Mouse (Mus musculus) spleen, postnatal 14 days (tissue): ENCODE data around the gene Pex6.
A peak's percentile ranks its signal among the peaks of the same experiment; 100 is the strongest.
"Not testable (repeated sequence)": the region's sequence is repeated elsewhere in the genome, so short reads cannot be mapped to it uniquely, and the experiment has no call there.

Experiments used
- DNase-seq, 2 experiments: peaks; one replicate each; pipeline ENCODE4 v3.0.0; 2021 to 2022; ENCODE audit warnings: low spot score in 2 of 2

Pex6 gene

DNA sequence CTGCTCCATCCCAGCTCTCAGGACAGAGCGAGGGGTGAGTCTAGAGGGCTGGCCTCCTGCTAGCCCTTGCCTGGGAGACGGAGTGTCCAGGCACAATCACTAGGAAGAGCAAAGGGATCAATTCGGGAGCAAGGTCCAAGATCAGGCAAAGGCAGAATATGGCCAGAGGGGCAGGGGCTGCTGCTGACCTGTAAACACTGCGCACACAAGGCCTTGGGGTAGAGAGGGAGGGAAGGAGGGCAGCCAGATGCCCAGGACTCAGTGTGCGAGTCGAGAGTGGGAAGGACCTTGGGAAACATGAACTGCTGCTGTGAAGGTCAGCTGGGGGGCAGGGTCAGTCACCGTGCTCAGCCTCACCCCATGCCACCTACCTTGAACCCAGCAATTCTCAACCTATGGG lies 24.0 kb downstream of the Pex6 start:
- DNase-seq = no peak

DNA sequence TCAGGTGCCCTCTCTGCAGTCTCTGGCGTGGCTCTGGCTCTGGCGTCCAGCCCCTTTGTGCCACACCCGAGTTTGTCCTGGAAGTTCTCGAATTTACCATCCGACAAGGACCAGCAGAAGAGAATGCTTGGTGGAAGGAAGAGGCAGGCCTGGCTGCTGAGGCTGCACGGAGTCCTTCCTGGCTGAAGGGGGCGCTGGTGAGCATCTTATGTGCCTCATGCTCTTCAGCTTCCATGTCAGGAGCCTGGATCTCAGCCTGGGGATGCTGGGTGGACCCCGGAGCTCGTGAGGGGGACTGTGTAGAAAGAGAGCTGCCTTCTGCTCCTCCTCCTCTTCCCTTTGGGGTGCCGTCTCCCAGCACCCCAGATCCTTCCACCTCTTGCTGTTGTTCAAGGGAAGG lies 24.9 kb downstream of the Pex6 start:
- DNase-seq = peak in 1 of 2 experiments; percentile 41

DNA sequence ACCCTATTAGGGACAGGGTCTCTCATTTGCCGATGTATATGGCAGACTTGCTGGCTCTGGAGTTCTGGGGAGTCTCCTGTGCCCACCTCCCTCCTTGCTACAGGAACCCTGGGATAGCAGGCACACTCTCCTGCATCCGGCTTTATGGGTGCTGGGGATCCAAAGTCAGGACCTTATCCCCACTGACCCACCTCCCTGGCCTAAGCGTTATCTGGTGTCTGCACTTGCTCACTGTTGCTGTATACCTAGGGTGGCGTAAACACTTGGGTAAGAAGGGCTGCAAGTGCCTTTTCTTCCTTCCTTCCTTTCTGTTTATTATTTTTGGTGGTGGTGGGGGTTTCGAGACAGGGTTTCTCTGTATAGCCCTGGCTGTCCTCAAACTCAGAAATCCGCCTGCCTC lies 30.0 kb downstream of the Pex6 start:
- DNase-seq = no peak

DNA sequence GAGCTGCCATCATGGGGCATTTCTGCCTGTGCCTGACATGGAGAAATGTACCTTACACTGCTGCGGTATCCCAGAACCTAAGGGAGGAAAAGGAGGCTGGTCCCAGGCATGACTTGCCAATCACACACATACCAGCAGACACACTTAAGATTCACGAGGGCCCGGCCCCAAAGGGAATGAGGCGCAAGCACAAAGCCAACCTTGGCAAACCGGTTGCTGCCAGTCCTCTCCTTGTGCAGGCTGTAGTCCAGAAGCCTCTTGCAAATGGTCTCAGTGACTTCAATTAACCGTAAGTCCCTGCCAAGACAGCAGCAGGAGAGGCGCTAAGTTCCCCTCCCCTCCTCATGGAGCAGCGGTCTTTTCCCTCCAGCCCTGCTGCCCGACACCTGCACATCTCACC lies 31.7 kb downstream of the Pex6 start:
- DNase-seq = no peak

DNA sequence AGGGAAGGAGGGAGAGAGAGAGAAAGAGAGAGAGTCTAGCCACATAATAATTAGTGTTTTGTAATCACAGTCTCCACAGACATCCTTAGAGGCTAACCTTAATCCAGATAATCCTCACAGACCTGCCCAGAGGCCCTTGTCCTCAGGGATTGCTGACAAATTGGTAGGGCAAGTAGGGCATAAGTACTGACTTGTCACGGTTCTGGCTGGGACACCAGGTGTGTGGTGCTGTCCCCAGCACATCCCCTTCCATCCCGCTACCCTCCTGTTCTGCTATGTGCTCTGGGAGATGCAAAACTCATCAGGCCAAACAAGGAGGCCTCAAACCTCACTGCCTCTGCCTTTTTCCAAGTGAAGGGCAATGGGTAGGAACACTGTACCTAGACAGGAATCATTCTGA lies 34.2 kb downstream of the Pex6 start:
- no peak for DNase-seq

DNA sequence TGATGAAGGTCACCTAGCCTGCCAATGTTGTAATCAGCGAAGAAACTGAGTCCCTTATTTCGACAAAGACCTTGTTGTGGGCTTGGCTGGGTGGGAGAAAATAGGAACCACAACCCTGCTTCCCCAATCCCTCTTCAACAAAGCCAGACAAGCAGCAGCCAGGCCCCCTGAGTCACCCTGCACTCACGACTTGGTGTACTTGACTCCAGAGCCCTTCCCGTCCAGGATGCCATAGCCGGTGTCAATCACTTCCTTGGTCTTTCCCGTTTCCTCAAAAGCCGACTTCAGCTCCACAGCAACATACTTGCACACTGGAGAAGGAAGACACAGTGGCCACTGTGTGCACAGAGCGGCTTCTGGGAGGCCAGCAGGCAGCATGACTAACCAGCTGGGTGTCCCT lies 36.0 kb downstream of the Pex6 start:
- no peak for DNase-seq

- DNase-seq = no peak
Observed at GRCm38 (mm10) chr17:46747806-46748205, 36.5 kb downstream of the Pex6 start.

DNA sequence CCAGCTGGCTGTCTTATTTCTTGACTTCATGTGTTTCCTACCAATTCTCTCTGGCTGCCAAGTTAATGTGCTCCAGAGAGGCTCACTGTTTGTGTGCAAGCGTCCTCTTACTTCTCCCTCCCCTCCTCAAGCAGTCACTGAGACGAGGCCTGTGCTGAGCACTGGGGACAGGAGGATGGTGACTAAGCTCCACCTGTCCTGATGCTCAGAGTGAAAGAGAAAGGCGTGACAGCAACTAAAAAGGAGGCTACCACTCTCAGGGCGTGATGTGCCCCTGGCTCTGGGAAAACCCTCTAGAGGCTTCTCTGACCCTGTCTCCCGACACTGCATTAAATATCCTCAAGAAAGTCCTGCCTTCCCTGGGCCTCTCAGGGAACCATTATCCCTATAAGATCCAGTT lies 38.0 kb downstream of the Pex6 start:
- DNase-seq = no peak

GRCm38 (mm10) chr17:46750580-46750979 lies 39.3 kb downstream of the Pex6 start:
- DNase-seq = no peak

GRCm38 (mm10) chr17:46751056-46751793 lies 40.0 kb downstream of the Pex6 start:
- peak; percentile 25 to 52 for DNase-seq

DNA sequence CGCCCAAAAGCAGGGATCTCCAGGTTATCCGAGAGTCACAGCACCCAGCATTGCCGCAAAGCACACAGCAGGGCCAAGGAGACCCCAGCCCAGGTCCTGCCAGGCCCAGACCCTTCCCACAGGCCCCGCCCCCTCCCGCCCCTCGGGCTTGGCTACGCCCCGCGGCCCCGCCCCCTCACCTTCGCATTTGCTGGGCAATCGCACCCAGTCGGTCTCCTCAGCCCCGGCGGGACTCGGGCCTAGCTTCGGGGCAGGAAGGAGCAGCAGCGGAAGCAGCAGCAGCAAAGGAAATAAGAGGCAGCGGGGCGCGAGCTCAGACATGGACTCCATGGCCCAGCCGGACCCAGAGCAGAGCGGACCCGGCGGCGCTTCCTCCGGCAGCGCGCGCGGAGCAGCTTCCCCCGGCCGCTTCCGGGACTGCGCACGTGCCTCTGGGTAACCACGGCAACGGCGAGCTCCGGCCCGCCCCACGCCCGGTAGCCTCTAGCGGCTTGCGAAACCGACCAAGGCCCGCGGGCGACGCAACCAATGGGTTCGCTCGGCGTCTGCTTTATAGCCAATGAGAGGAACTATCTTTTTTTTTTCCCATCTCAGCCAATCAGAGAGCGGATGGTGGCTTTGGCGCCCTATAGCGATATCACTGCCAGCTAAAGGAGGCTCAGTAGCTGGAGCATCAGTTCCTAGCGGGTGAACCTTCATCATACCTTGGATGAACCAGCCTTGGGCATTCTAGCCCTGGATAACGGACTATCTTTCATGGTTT lies 40.7 kb downstream of the Pex6 start, which contains the start of gene Cnpy3:
Gene Cnpy3, minus strand, starts transcription at position 421 of the 763 bp plus-strand sequence.
- DNase-seq = peak; percentile 92 to 95

- no peak for DNase-seq
Observed at GRCm38 (mm10) chr17:46758753-46759152, 47.5 kb downstream of the Pex6 start.

DNA sequence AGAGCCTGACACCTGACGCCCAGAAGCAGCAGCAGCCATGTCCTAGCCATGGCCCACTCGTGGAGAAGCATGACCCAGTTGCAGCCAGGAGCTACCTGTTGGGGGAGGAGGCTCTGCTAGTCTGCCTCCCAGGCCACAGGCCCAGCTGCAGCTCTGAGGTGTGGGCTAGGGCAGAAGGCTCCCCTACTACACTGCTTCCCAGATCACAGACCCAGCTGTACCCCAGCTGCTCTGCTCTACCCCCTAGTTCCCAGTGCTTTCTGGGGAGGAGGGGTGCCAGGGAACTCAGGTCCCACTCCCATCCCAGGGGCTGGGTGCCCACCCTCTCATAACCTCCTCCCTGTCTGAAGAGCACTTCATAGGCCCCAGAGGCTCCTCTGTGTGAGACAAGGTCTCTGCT lies 52.3 kb downstream of the Pex6 start, which contains the start of gene Ptcra:
Gene Ptcra, minus strand, starts transcription at position 169 of the 400 bp plus-strand sequence.
- no peak for DNase-seq

- not testable (repeated sequence) for DNase-seq
Observed at GRCm38 (mm10) chr17:46764916-46765315, 53.7 kb downstream of the Pex6 start.

- no peak for DNase-seq
Observed at GRCm38 (mm10) chr17:46767868-46768267, 56.6 kb downstream of the Pex6 start.

DNA sequence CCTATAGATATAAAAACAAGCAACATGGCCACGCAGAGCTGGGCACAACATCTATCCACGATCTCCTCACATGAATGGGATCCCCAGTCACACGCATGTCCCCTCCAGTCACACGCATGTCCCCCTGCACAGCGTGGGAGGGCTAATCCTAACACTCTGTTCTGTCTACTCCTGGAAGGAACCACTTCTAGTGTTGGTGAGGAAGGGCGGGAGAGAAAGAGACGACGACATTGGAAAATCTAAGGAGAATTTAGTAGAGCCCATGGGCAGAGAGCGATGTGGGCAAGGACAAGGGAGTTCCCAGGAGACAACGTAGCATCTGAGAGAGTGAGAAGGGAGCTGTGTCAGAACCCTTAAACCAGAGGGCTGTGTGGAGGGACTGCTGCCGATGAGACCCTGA lies 59.3 kb downstream of the Pex6 start:
- no peak for DNase-seq

DNA sequence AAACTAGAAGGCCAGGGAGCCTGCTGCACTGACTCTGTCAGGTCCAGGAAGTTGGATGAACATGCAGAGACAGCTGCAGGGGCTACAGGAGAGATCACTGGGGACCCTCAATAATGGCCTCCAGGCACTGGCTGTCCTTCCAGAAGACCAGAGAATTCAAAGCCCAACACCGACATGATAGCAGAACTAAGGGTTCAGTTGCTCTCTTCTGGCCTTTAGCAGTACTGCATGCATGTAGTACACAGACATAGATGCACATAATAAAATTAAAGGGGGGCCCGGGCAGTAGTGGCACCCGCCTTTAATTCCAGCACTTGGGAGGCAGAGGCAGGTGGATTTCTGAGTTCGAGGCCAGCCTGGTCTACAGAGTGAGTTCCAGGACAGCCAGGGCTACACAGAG lies 59.8 kb downstream of the Pex6 start:
- DNase-seq = no peak

DNA sequence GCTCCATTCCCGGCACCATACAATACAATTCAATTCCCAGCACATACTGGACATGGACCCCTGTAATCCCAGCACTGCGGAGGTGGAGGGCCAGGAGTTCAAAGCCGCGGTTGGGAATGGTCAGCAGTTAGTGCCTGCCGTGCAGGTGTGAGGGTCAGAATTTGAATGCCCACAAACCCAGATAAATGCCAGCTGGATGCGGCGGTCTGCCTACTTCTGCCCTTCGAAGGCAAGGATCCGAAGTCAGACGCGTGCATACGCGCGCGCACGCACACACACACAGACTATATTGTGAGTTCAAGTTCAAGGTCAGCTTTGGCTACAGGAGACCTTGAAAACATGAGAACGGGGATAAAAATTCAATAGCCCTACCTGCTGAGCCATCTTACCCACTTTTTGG lies 60.4 kb downstream of the Pex6 start:
- DNase-seq = no peak

DNA sequence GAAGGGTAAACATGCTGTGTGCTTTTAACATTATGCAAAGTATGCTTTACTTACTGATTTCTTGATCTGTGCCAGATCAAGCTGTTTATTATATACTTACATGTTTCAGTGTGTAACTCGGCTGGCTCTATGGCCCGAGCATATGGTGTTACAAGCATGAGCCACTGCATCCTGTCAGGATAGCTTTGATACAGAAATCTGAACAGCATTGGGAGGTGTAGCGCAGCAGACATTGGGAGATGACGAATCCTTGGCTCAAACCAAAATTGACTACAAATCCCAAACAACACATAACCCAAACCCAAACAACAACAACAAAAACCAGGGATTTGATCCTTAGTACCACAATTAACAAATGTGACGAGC lies 60.8 kb downstream of the Pex6 start:
- DNase-seq = no peak

- DNase-seq = peak; percentile 57 to 71
Observed at GRCm38 (mm10) chr17:46772404-46773277, 61.4 kb downstream of the Pex6 start, which contains the start of gene 2310039H08Rik. TSS of gene 2310039H08Rik (plus strand) at chr17:46772635.

GRCm38 (mm10) chr17:46773278-46774130 lies 62.2 kb downstream of the Pex6 start:
- no peak for DNase-seq
